Mouse (Mus musculus): ENCODE data around the gene Enpp6. TPM values are rescaled to one million over a fixed set of nuclear protein-coding genes. Genes with fewer than 3 reads are reported as not detected.

Gene Enpp6
- total RNA-seq (2023), result 1 to 10 TPM in 1 of 2 experiments, under 1 TPM in 1; 0.09 to 1.2 TPM

DNA sequence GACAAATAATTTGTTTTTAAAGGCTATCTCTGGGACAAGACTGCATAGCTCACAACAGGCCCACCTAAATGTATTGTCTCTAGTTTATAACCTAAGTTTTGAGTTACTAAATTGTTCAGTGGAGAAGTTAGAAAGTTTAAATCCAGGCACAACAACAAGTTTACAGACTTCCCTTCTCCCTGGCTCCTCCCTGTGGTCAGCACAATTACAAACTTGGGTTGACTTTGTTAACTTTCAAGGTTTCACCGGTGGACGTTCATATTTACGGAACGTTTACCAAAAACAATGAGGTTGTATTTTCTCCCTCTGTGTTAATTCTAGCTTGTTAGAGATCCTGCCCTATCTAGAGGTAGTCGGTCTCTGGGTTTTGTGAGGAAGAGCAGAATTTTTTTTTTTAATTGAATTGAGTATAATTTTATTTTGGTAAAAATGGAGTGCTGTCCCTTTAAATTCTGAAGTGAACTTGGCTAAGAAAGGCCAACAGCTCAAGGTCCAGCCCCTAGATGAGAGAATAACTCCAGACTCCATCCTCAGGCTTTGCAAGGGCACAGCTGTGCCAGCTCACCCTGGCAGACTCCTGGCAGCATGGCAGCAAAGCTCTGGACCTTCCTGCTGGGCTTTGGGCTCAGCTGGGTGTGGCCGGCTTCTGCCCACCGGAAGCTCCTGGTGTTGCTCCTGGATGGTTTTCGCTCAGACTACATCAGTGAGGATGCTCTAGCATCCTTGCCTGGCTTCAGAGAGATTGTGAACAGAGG, at the start of gene Enpp6:
Gene Enpp6, plus strand, starts transcription at position 502 of the 755 bp plus-strand sequence.

Other genes with a start within 250 kb of the Enpp6 start
- gene Irf2, start 247.2 kb upstream of the Enpp6 start, total RNA-seq (2023), result 100 to 1,000 TPM; 173 to 184 TPM

All from neutrophil, adult 59 days (primary cell).